Mouse (Mus musculus) kidney, postnatal 4 days (tissue): ENCODE data around the gene Rab39.

Source experiments
- DNase-seq, 2 experiments: peaks; one replicate each; pipeline ENCODE4 v3.0.0; 2021; ENCODE audit warnings: mixed read lengths in 2 of 2

Rab39 gene

DNA sequence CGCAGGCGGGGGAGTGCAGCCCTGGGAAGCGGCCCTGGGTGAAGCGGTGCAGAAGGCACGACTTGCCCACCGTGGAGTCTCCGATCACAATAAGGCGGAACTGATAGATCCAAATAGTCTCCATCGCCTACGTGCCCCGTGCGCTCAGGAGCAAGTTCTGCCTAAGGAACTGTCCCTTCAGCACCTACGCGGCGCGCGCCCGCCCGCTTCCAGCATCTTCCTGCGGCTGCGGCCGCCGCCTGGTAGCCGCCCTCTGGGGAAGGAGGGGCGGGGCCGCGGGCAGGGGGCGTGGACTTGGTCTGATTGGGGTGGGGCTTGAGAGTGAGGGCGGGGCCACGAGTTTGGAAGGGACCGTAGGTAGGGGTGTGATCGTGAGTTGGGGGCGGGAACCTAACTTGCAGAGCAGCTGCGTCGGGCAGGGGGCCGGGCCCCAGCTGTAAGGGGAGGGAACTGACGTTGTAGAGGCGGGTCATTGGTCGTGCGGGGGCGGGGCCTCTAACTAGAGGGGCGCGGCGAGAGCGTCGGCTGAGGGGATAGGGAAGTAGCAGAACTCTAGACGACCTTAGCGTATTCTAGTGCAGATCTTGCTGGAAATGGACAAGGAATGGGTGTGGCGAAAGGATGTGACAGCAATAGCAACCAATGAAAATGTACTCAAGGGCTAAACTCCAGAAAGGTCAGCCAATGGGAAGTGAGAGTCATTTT is at the start of gene Rab39:
Gene Rab39 (minus strand): TSS at position 241 of the 705 bp plus-strand sequence.
- peak; percentile 92 to 93 for DNase-seq

DNA sequence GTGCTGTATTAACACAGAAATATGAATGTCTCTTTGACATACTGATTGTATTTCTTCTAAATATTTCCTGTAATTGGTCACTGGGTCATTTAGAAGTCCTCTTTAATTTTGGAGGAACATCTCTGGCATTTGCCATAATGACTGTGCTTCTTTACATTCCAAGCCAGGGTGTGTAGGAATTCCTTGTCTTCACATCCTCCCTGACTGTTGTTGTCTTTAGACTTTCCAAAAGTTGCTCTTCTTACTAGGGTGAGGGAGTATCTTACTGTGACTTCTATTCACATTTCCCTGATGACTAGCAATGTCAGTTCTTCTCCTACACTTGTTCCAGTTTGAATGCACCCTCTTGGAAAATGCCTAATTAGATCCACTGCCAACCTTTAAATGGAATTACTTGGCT is 48.8 kb upstream of the Rab39 start:
- DNase-seq, result no peak

DNA sequence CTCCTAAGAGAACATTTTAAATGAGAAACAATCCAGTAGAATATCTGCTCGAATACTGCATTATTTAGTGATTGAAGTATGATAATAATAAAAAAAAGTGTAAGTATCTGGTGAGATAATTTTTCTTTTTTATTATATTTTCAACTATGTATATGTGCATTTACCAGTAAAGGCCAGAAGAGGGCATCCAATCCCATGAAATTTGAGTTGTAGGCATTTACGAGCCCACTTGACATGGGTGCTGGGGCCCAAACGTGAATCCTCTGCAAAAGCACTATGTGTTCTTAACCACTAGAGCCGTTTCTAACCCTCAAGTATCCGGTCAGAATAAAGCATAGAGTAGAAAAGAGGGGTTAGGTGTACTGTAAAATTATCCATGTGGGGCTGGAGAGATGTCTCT is 44.9 kb upstream of the Rab39 start:
- DNase-seq, result no peak

DNA sequence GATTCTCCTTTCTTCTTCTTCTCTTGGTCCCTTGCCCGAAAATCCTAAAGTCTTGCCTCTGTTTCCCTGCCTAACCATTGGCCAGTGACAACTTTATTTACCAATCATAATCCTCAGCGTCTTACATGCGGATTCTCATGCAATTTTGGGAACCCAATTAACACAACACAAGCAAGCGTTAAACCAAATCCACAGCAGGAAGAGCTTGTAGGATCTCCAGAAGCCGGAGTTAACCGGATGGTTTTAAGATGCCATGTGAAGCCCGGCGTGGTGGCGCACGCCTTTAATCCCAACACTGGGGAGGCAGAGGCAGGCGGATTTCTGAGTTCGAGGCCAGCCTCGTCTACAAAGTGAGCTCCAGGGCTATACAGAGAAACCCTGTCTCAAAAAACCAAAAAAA is 44.4 kb upstream of the Rab39 start:
- no peak for DNase-seq

DNA sequence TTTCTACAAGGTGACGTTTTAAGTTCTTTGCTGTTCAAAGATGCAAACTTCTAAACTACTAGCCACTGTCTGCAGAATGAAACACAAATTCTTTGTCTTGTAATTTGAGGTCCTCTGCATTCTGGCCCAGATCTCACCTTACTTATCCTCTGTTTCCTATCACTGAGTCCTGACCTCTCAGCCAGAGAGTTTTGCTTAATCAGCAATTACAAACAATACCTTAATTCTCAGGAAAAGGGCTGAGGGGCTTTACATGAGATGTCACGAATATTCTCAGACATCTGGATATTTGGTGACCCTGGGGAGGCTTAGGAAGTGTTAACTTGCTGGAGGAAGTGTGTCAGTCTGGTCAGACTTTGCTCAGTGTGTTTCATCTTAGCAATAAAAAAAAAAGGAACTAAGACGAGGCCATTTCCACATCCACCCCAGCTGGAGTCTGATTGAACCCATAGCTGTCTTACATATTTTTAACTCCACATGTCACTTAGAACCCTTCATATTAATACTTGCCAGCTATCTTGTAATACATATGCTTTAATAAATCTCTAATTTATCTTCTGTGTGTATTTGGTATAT is 34.9 kb upstream of the Rab39 start:
- no peak for DNase-seq

DNA sequence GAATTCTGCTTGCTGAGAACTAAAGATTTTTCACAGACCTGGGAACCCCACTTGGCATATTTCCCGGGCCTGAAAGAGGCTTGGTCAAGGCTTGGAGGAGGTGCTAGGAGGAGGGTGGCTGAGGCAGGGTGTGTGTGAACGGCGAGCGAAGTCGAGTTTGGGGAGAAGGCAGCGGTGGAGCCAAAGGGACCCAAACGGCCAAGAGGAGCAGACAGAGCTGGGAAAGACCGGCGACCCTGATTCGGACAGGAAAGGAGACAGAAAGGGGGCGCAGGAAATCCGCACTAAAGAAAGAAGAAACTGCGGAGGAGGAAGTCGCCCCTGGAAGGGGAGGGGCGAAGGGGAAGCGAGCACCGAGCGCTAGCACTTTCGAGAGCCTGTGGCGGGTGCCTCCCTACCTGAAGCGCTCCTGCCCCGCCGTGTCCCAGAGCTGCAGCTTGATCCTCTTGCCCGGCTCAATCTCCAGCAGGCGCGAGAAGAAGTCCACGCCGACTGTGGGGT is 491 bp downstream of the Rab39 start:
- no peak for DNase-seq

DNA sequence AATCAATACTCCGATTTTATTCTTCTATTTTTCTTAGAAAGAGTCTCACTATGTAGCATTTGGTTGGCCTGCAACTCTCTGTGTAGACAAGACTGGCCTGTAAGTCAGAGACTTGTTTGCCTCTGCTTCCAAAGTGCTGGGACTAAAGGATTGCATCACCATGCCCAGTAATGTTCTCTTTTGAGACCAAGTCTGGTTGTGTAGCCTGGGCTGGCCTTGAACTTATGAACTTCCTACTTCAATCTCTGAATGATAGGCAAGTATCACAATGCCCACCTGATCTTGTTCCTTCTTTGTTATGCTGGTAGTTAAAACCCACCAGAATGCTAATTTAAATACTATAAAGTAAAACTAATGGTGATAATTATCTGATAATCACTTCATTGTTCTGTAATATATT is 3.0 kb downstream of the Rab39 start:
- no peak for DNase-seq

DNA sequence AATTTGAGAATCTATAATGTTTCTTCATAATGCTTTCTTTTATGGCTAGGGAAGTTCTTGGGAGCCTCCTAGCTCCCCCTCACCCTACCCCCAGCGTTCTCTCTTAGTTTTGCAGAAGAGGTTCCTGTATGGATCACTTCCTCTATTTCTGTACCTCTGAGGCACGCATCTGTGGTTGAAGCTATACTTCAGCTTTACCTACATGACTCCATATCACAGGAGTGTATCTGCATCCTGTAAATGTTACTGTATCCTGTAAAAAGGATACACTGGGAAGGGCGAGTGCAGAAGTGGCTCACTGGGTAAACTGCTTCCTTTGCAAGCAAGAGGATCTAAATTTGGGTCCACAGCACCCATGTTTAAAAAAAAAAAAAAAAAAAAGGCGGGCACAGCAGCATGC is 5.5 kb downstream of the Rab39 start:
- no peak for DNase-seq

DNA sequence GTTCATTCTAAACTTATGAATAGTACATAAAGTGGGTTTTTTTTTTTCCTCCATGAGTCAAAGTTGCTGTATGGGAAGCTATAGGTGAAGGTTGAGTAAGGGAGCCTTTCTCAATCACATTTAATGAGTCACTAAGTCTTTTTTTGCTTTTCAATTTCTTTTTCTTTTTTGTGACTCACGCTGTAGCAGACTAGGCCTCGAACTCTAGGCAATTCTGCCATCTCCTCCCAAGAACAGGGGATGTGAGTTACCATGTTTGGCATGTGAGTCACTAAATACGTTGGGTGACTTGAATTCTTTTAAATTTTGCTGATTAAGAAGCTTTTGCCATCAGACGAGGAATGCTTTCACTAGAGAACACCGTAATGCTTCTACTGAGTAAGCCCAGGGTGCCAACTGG is 10.2 kb downstream of the Rab39 start:
- DNase-seq, result no peak

DNA sequence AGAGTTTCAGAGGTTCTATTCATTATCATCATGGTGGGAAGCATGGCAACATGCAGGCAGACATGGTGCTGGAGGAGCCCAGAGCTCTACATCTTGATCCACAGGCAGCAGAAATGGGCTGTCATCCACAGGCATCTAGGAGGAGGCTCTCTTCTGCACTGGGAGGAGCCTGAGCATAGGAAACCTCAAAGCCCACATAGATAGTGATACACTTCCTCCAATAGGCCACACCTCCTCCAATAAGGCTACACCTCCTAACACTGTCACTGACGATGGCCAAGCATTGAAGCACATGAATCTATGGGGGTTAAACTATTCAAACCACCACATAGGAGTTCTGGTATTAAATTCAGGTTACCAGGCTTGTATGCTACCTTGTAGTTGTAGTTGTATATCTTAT is 12.3 kb downstream of the Rab39 start:
- no peak for DNase-seq

DNA sequence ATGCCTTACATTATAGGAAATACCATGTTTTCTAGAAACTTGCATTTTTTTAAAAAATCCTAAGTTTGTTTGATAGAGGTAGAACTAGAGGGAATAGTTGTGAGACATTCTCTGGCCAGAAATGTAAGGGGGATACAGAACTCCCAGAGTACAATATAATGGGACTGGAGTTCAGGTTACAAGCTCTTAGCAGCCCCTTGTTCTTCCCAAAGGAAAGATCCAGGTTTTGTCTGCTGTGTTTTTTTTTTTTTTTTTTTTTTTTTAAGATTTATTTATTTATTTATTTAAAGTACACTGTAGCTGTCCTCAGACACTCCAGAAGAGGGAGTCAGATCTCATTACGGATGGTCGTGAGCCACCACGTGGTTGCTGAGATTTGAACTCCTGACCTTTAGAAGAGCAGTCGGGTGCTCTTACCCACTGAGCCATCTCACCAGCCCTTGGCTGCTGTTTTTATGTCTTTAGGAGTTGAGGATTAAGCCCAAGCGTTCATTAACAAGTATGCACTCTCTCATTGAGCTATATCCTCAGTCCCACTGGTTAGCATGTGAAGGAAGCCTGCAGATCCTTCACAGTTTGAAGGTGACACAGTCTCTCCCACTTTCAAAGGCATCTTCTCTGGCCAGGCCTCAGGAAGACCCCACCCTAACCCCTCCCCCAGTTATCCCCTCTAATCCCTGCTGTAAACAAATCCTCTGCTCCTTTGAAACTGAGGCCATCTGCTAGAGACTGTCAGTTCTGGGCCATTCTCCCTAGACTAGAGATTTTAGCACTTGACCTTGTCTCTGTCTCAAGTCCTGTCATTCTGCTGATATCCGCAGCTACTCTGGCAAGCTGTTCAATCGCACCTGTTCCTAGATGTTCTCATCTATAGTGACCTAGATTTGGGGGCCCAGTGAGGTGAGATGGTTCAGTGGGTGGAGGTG is 14.0 kb downstream of the Rab39 start:
- no peak for DNase-seq

DNA sequence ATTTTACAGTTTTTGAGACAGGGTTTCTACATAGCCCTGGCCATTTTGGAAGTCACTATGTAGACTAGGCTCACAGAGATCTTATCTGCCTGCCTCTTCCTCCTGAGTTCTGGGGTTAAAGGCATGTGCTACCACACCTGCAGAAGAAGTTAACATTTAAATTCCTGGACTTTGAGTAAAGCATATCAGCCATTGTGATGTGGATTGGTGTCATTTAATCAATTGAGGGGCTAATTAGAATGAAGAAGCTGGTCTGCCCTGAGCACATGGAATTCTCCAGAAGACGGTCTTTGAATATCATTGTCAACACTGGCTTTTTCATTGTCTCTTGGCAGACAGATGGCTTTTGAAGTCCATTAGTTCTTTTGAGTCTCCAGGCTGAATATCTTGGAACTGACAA is 25.2 kb downstream of the Rab39 start:
- DNase-seq, result no peak

DNA sequence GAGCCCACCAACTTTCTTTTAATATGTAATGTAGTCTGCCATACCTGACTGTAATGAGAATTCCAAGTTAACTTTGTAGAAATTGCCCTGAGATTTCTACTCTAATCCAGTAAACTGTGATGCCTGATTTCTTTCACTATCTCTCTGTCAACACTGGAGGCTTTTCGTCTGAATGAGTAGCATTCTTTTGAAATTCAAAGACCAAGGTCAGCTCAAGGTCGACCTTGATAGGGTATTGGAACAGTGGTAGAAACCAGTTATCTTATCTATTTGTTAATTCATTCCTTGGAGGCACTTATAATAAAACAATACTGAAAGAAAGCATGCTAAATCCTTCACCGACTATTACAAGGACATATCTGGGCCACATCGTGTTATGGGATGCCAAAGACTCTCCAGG is 29.1 kb downstream of the Rab39 start:
- DNase-seq, result no peak

DNA sequence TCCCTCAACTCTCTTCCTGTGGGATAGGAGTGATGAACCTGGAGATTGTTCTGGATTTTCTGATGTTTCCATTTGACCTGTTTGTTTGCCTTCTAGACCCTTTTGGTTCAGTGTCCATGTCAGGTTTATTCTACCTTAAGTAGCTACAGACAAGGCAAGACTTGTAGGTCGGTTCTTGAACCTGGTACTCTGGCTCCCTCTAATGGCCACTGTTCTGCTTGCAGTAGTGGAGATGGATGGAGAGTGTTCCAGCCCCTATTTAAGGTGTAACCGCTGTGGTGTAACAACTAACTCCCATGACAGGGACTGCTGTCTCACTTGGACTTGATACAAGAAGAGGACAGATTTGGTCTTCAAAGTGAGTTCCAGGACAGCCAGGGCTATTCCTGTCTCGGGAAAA is 32.5 kb downstream of the Rab39 start:
- DNase-seq, result peak; percentile 81 to 85

DNA sequence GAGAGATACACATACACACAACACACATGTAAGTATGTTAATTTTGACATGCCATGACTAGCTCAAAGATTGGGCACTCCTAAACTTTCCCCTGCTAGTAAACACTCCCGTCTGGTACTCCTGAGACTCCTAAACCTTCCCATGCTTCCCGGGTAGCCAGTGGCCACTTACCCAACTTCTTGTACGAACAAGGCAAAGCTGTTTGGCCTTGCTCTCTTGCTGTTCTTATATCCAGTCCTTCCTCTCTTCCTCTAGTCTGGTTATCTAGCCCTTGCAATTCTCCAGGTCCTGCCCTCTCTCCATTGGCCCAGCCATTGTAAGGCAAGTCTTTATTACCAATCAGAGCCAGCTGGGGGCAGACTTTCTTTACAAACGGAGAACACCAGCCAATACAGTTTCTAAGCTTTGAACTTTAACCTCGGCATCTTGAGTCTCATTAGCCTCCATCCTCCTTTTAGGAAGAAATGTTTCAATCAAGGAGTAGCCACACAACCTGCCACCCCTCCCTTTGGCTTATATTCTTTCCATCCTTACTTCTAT is 36.3 kb downstream of the Rab39 start, which contains the start of gene Cul5:
Gene Cul5 (minus strand): TSS at position 335 of the 540 bp plus-strand sequence.
- DNase-seq, result peak; percentile 34 to 48

DNA sequence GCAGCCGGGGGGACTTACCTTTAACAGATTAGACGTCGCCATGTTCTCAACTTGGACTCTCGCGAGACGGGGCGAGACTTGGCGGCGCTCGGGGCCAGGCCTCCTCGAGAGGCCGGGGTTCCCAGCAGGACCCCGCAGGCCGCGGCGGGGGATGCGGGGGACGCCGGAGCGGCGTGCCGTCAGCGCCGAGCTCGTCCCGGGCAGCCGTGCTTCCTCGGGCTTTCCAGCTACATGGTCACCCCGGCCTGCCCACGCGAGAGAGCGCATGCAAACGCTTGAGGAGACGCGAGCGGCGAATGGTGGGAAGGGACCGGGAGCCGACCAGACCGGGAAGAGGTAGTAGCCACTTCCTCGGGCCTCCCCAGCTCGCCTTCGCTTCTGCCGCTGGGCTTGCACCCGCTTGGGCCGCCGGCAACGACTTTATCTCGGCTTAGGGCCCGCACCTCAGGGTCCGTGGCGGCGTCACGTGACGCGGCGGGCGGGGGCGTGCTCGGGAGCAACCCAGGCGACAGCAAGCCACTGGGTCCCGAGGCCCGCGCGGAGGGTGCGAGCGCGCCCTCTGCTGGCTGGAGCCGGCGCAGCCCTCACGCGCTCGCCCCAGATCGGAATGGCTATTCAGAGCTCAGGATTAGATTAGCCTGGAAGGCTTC is 38.9 kb downstream of the Rab39 start:
- peak; percentile 98 to 99 for DNase-seq

DNA sequence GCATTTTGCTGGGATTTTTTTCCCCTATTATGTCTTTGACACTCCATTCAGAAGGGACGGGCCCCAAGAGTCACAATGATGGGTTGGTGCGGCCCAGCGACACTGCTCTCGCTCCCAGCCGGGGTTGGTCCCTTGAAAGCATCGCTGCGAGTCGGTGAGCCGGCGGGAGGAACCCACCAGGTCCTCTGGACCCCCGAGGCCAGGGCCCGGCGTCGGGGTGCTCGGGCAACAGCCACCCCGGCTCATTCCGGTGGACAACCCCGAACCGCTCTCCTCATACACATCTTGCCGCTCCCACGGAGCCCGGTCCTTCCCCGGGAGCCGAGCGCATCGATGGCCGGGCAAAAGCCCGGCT is 39.4 kb downstream of the Rab39 start:
- no peak for DNase-seq

DNA sequence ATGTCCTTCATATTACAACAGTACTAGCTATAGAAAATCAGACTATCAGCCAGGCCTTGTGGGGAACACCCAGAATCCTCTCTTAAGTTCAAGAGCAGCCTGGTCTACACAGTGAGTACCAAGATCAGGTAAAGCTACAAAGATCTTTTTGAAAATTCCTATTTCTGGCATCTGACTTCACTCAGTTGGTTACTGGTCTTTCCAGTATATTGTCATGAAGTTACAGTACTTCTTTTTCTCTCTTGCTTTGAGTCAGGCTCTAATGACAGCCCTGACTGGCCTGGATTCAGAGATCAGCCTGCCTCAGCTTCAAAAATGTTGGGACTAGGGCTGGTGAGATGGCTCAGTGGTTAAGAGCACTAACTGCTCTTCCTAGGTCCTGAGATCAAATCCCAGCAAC is 40.6 kb downstream of the Rab39 start:
- no peak for DNase-seq

DNA sequence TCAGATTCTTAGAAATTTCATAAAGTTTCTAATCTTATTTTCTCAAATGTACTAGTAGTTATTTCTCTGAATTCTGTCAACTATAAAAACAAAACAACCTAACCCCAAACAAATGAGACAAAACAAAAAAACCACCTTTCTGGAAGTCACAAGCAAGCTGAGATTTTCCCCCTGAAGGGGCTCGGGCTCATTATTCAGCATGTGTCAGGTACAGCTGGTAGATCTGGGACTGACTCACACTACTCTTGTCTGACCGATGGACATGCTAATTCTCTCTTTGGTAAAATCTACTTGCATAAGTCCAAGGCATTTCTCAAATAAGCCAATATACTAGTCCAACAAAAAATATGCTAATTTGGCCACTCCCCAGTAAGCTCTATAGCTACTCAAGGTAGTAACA is 41.2 kb downstream of the Rab39 start:
- no peak for DNase-seq

DNA sequence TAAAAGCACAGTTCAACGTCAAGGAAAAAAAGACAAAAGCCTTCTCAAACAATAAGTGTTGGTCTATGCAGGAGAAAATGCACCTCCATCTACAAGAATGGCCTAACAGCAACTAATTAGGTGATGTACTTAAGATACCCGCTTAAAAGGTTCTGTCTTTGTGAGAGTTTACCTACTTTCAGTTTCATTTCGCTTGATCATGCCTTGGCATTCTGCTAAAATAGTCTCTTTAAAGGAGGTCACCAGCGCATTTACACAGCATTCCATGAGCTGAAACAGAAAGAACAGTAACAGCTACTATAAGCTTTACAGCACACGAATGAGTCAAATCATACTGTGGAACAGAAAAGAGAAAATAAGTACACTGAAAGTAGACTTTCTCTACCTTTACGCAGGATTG is 71.2 kb downstream of the Rab39 start:
- no peak for DNase-seq
